Mouse (Mus musculus) midbrain, embryonic 16.5 days (tissue): Measurements from ENCODE around the gene Cxcl16. TPM values are rescaled to one million over a fixed set of nuclear protein-coding genes. Genes with fewer than 3 reads are reported as not detected.
A peak's percentile ranks its signal among the peaks of the same experiment; 100 is the strongest.

ENCODE experiments used
- ATAC-seq: fragments of 200-750 bp; cut with Nextera tagmentation; 2 replicates; pipeline ENCODE4 v1.8.0; 2017; ENCODE audit warnings: moderate TSS enrichment
- H3K27ac ChIP-seq: fragments of 300-500 bp; sonication (generic); 2 replicates; pipeline ENCODE4 v1.5.1; 2014; ENCODE audit warnings: mild to moderate bottlenecking, low read length, mixed read lengths
- H3K27me3 ChIP-seq: fragments of 300-500 bp; sonication (generic); 2 replicates; pipeline ENCODE4 v1.6.1; 2014; ENCODE audit warnings: low read depth, low read length, mixed read lengths; ENCODE audit not compliant: control insufficient read depth, insufficient read depth
- H3K36me3 ChIP-seq: fragments of 300-500 bp; sonication (generic); 2 replicates; pipeline ENCODE4 v1.6.1; 2014; ENCODE audit warnings: mild to moderate bottlenecking, low read length, moderate library complexity, mixed read lengths; ENCODE audit not compliant: control insufficient read depth, insufficient read depth
- H3K4me1 ChIP-seq: fragments of 300-500 bp; sonication (generic); 2 replicates; pipeline ENCODE4 v1.6.1; 2014; ENCODE audit warnings: mild to moderate bottlenecking, low read length, mixed read lengths; ENCODE audit not compliant: control insufficient read depth, insufficient read depth
- H3K4me2 ChIP-seq: fragments of 300-500 bp; sonication (generic); 2 replicates; pipeline ENCODE4 v1.6.1; 2014; ENCODE audit warnings: mild to moderate bottlenecking, low read length, mixed read lengths
- H3K4me3 ChIP-seq: fragments of 300-500 bp; sonication (generic); 2 replicates; pipeline ENCODE4 v1.5.1; 2014; ENCODE audit warnings: low read depth, mild to moderate bottlenecking, low read length, moderate library complexity, mixed read lengths
- H3K9ac ChIP-seq: fragments of 300-500 bp; sonication (generic); 2 replicates; pipeline ENCODE4 v1.6.1; 2014; ENCODE audit warnings: low read depth, low read length, mixed read lengths
- H3K9me3 ChIP-seq: fragments of 300-500 bp; sonication (generic); replicated peaks from 2 replicates; pipeline ENCODE4 v1.6.1; 2014; ENCODE audit warnings: mild to moderate bottlenecking, low read length, mixed read lengths; ENCODE audit not compliant: control insufficient read depth, poor library complexity, severe bottlenecking
- WGBS: fragments of 180-500 bp; shearing (Covaris S2); extraction: QIAGEN DNeasy Blood & Tissue Kit; methylation state at CpG from one replicate; pipeline ENCODE4 v1.1.7; 2014; 5-methylcytosine and 5-hydroxymethylcytosine counted together
- polyA plus RNA-seq: library from polyadenylated mRNA; unstranded; fragments of >200 nt; fragmentation: Nextera tagmentation; extraction: Ambion mirVana; gene quantifications from 2 replicates; pipeline ENCODE4 v1.2.1, GENCODE M21; 2015

Cxcl16 gene
- polyA plus RNA-seq, result 1.7 and 2.6 TPM in 2 replicates

- ATAC-seq, result no peak
- no peaks in the 10 kb centered on the region for H3K36me3 ChIP-seq
- WGBS, result 7% methylated on average over 30 of the region's 30 CpGs
- H3K4me1 ChIP-seq, result peaks cover 5% of the 10 kb centered on the region; the same call in 1 of the 2 replicates
- H3K9me3 ChIP-seq, result no peaks in the 10 kb centered on the region; the same call in 1 of the 2 replicates
- H3K4me2 ChIP-seq, result peak within 1 kb of the TSS; percentile 72
- H3K27me3 ChIP-seq, result peaks cover 30% of the 10 kb centered on the region
- H3K4me3 ChIP-seq, result peak within 1 kb of the TSS; percentile 37
- peak within 1 kb of the TSS; percentile 64 for H3K9ac ChIP-seq
- no peak within 1 kb of the TSS for H3K27ac ChIP-seq
Measured at GRCm38 (mm10) chr11:70459601-70460101, at the start of gene Cxcl16. Gene Cxcl16, minus strand, starts transcription at chr11:70459984.

GRCm38 (mm10) chr11:70506962-70507515, 47.3 kb upstream of the Cxcl16 start:
- no peak overlapping the region for H3K9ac ChIP-seq
- no peak for ATAC-seq
- peaks cover 2% of the 10 kb centered on the region; the same call in 1 of the 2 replicates for H3K27me3 ChIP-seq
- peaks cover 6% of the 10 kb centered on the region; the same call in 1 of the 2 replicates for H3K4me1 ChIP-seq
- no peak overlapping the region for H3K4me2 ChIP-seq
- H3K9me3 ChIP-seq, result no peaks in the 10 kb centered on the region
- H3K27ac ChIP-seq, result no peak overlapping the region
- H3K4me3 ChIP-seq, result no peak overlapping the region
- WGBS, result 77% methylated on average over 7 of the region's 7 CpGs
- no peaks in the 10 kb centered on the region for H3K36me3 ChIP-seq

GRCm38 (mm10) chr11:70506385-70506784, 46.6 kb upstream of the Cxcl16 start:
- Histone ChIP-seq H3K27me3 (peaks cover 2% of the 10 kb centered on the region; the same call in 1 of the 2 replicates), H3K4me2 (no peak overlapping the region), H3K36me3 (no peaks in the 10 kb centered on the region), H3K4me1 (peaks cover 6% of the 10 kb centered on the region; the same call in 1 of the 2 replicates), H3K9ac (no peak overlapping the region), H3K4me3 (no peak overlapping the region), H3K27ac (no peak overlapping the region), H3K9me3 (no peaks in the 10 kb centered on the region)
- ATAC-seq, result no peak
- 22% methylated on average over 4 of the region's 4 CpGs for WGBS

DNA sequence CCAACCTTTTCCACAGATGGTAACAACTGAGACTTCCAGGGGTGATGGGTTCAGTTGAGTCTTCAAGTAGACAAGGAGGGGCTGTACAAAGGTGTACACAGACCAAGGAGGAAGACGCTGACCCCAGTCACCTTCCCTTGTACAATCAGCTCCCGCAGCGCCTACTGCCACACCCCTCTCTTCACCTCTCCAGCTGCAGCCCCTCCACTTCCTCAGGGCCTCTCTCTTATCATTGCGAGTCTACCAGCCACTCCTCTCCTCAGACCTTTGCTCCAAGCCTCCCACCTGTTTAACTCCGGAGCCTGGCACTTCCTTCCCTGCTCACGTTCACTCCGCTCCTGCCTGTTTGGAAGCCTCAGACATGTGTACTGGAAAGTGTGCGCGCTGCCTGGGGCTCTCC, 45.2 kb upstream of the Cxcl16 start, which contains the start of gene Tm4sf5:
Gene Tm4sf5, plus strand, starts transcription at position 275 of the 400 bp plus-strand sequence.
- H3K27me3 ChIP-seq, result peaks cover 2% of the 10 kb centered on the region; the same call in 1 of the 2 replicates
- H3K4me3 ChIP-seq, result no peak within 1 kb of the TSS
- no peak within 1 kb of the TSS for H3K4me2 ChIP-seq
- H3K9me3 ChIP-seq, result no peaks in the 10 kb centered on the region
- 0 out of 2 replicates have a peak within 1 kb of the TSS, but pooled peaks have one; percentile 12 for H3K9ac ChIP-seq
- 82% methylated on average over 9 of the region's 9 CpGs for WGBS
- ATAC-seq, result no peak
- H3K36me3 ChIP-seq, result no peaks in the 10 kb centered on the region
- H3K27ac ChIP-seq, result no peak within 1 kb of the TSS
- H3K4me1 ChIP-seq, result peaks cover 5% of the 10 kb centered on the region; the same call in 1 of the 2 replicates

DNA sequence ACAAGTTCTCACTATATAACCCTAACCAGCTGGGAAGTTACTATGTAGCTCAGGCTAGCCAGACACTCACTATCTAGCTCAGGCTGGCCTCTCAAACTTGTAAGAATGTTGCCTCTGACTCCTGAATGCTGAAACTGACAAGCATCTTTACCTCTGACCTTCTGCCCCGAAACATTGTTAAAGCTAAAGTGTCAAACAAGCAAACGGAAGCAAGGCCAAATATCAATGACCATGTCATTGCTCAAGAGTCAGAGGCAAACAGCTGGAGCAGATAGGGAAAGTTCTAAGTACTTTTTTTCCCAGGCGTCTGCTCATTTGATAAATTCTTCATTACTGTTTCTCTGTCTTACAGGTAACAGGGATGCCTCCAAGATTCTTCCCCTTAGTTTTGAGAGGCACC, 42.2 kb upstream of the Cxcl16 start:
- no peak overlapping the region for H3K4me2 ChIP-seq

GRCm38 (mm10) chr11:70500476-70500812, 40.7 kb upstream of the Cxcl16 start:
- H3K27me3 ChIP-seq, result peaks cover 2% of the 10 kb centered on the region; the same call in 1 of the 2 replicates
- no peak overlapping the region for H3K27ac ChIP-seq
- H3K9ac ChIP-seq, result no peak overlapping the region
- no peak overlapping the region for H3K4me3 ChIP-seq
- no peaks in the 10 kb centered on the region for H3K36me3 ChIP-seq
- no peak for ATAC-seq
- no peak overlapping the region for H3K4me2 ChIP-seq
- no peaks in the 10 kb centered on the region for H3K4me1 ChIP-seq
- WGBS, result 94% methylated on average over 1 of the region's 1 CpGs
- H3K9me3 ChIP-seq, result no peaks in the 10 kb centered on the region

More for the DNA sequence above, 42.2 kb upstream of the Cxcl16 start:
- 72% methylated on average over 3 of the region's 3 CpGs for WGBS
- Histone ChIP-seq H3K27ac (no peak overlapping the region), H3K27me3 (peaks cover 2% of the 10 kb centered on the region; the same call in 1 of the 2 replicates), H3K4me3 (no peak overlapping the region), H3K4me1 (no peaks in the 10 kb centered on the region), H3K9ac (no peak overlapping the region), H3K9me3 (no peaks in the 10 kb centered on the region), H3K36me3 (no peaks in the 10 kb centered on the region)
- no peak for ATAC-seq

GRCm38 (mm10) chr11:70499566-70500475, 40.0 kb upstream of the Cxcl16 start:
- Histone ChIP-seq H3K9me3 (no peaks in the 10 kb centered on the region), H3K27me3 (no peaks in the 10 kb centered on the region), H3K4me2 (no peak overlapping the region), H3K4me1 (no peaks in the 10 kb centered on the region), H3K4me3 (no peak overlapping the region), H3K27ac (no peak overlapping the region), H3K9ac (no peak overlapping the region), H3K36me3 (no peaks in the 10 kb centered on the region)
- ATAC-seq, result no peak
- WGBS, result 63% methylated on average over 14 of the region's 14 CpGs

DNA sequence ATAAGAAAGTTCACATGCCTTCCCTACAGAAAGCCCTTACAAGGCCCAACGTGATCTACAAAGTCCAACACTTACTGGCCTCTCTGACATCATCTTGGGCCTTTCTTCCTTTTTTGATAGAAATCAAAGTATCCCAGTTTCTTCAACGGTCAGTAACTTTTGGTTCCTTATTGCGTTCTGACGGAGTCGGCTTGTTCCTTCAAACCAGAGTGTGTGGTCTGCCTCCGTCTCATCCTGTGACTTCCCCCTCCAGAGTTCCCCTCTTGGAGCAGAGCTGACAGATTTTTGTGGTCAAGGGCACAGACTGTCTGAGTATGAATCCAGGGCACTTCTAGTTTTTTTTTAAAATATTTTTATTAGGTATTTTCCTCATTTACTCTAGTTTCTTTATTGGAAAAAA, 29.9 kb upstream of the Cxcl16 start:
- no peaks in the 10 kb centered on the region; the same call in 1 of the 2 replicates for H3K9me3 ChIP-seq
- H3K4me2 ChIP-seq, result no peak overlapping the region
- no peak for ATAC-seq
- H3K36me3 ChIP-seq, result no peaks in the 10 kb centered on the region
- WGBS, result 85% methylated on average over 6 of the region's 6 CpGs
- no peak overlapping the region for H3K27ac ChIP-seq
- no peaks in the 10 kb centered on the region for H3K27me3 ChIP-seq
- no peak overlapping the region for H3K4me3 ChIP-seq
- no peaks in the 10 kb centered on the region for H3K4me1 ChIP-seq
- H3K9ac ChIP-seq, result no peak overlapping the region
